Mouse (Mus musculus): ENCODE measurements around the gene Bptf. TPM values are rescaled to one million over a fixed set of nuclear protein-coding genes. Genes with fewer than 3 reads are reported as not detected.

Bptf gene
- polyA plus RNA-seq, 1 experiment from 2014 or later: 31.1 TPM

DNA sequence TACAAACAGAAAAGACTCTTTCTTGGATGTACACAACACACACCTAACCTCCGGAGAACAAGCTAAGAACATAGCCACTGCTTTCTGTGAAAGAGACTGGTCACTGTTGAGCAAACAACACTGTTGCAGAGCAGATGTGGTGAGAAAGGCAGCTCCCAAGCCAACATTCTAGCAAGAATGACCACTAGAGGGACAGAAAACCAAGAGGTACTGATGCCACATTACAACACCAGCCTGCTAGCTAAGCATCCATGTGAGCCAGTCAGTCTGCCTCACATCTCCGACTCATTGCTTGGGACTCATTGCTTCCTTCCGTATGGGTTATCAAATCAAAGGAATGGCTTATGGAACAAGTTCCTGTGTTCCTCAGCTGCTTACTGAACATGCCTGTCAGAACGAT, 18.8 kb downstream of the Bptf start:
- Histone ChIP-seq H3K27ac (no peak overlapping the region), H3K9me3 (no peaks in the 10 kb centered on the region), H3K9ac (no peak overlapping the region), H3K4me3 (no peak overlapping the region), H3K36me3 (peaks cover 20% of the 10 kb centered on the region), H3K4me2 (no peak overlapping the region), H3K4me1 (peaks cover 19% of the 10 kb centered on the region), H3K27me3 (no peaks in the 10 kb centered on the region)
- 66% methylated on average over 4 of the region's 4 CpGs for WGBS
- no peak for ATAC-seq (ENCODE audit: insufficient number of reproducible peaks, low FRiP score, low TSS enrichment, low read depth)

DNA sequence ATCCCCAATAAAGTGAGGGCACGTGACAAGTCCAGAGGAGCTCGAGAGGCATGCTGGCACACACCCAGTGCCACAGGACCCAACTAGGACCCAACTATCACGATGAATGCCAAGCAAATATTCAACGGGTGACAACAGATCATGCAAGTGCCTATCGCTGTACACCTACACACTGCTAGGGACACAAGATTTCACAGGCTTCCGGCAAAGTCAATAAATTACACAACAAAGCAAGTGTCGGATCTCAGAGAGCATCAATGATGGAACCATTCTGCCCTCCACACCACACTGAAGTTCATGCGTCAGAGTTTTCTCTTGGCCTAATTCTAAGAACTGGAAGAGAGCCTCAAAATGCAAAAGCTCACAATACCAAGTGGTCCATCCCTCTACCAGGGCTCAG, 22.3 kb downstream of the Bptf start:
- Histone ChIP-seq H3K4me2 (no peak overlapping the region), H3K9ac (no peak overlapping the region), H3K27ac (no peak overlapping the region), H3K4me1 (peaks cover 15% of the 10 kb centered on the region), H3K27me3 (no peaks in the 10 kb centered on the region), H3K4me3 (no peak overlapping the region), H3K36me3 (peaks cover 20% of the 10 kb centered on the region), H3K9me3 (no peaks in the 10 kb centered on the region)
- no peak for ATAC-seq (ENCODE audit: insufficient number of reproducible peaks, low FRiP score, low TSS enrichment, low read depth)
- WGBS: 86% methylated on average over 8 of the region's 8 CpGs

DNA sequence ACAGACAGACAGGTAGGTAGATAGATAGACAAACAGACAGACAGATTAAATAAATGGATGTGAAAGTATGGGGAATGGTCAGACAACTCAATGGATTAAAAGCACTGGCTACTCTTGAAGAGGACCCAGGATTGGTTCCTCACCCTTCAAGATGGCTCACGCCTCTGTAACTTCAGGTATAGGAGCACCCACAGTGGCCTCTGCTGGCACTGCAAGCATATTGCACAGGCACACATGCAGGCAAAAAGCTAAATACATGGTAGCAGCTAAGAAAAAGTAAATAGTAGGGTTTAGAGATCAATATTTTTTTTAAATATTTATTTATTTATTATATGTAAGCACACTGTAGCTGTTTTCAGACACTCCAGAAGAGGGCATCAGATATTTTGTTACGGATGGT, 23.0 kb downstream of the Bptf start:
- H3K27me3 ChIP-seq: no peaks in the 10 kb centered on the region
- H3K4me1 ChIP-seq: peaks cover 12% of the 10 kb centered on the region
- no peak overlapping the region for H3K4me2 ChIP-seq
- H3K4me3 ChIP-seq: no peak overlapping the region
- no peaks in the 10 kb centered on the region for H3K9me3 ChIP-seq
- H3K9ac ChIP-seq: no peak overlapping the region
- H3K36me3 ChIP-seq: peaks cover 23% of the 10 kb centered on the region
- 95% methylated on average over 2 of the region's 2 CpGs for WGBS
- H3K27ac ChIP-seq: no peak overlapping the region
- no peak for ATAC-seq (ENCODE audit: insufficient number of reproducible peaks, low FRiP score, low TSS enrichment, low read depth)

DNA sequence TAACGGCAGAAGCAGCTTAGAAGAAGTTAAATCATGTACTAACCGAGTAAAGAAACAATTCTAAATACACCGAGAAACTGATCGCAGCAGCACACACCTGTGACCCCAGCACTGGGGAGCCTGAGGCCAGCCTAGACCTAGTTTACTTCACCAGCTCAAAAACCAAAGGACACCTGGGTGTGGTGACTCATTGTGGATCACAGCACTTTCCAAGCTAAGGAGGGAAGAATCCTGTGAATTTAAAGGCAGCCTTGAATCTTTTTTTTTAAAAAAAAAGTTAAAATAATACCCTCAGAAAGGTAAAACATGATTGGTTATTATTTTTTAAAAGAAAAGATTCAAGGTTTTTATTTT, 24.2 kb downstream of the Bptf start:
- no peak overlapping the region for H3K9ac ChIP-seq
- no peaks in the 10 kb centered on the region for H3K27me3 ChIP-seq
- H3K4me1 ChIP-seq: peaks cover 21% of the 10 kb centered on the region
- H3K4me2 ChIP-seq: no peak overlapping the region
- peaks cover 23% of the 10 kb centered on the region for H3K36me3 ChIP-seq
- ATAC-seq (ENCODE audit: insufficient number of reproducible peaks, low FRiP score, low TSS enrichment, low read depth): no peak
- no peak overlapping the region for H3K4me3 ChIP-seq
- H3K27ac ChIP-seq: 0 out of 2 replicates have a peak overlapping the region, but pooled peaks have one; percentile 12
- WGBS: 79% methylated on average over 4 of the region's 4 CpGs
- H3K9me3 ChIP-seq: no peaks in the 10 kb centered on the region

DNA sequence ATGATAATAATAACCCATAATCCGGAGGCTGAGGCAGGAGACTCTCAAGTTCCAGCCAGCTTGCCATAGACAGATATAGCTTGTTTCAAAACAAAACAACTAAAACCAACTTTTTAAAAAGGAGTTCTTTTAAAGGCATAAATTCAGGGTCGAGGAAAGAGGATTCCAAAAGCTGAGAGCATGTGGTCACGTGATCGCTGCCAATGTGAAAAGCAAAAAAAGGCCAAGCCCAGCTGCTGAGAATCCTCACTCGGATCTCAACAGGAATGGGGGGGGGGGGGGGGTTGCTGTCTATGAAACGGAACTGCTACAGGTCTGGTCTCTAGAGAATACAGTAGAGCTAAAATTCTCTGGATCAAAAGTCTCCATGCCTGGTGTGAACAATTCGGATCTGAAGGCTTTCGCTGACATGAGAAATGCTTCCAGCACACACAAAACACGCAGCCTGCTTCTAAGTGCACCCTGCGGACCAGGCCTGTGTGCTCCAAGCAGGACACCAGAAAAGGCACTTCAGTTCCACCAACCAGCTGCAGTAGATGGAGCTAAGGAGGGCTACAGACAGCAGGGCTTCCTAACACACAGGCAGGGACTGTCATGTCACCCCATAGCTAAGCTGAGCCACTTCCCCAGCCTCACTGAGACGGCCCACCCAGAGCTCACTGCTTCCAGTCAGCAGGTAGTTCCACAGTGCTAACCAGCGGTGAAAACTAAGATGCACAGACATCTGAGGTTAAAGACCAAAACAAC, 24.8 kb downstream of the Bptf start:
- H3K4me3 ChIP-seq: no peak overlapping the region
- no peak for ATAC-seq (ENCODE audit: insufficient number of reproducible peaks, low FRiP score, low TSS enrichment, low read depth)
- peaks cover 23% of the 10 kb centered on the region for H3K36me3 ChIP-seq
- no peaks in the 10 kb centered on the region for H3K9me3 ChIP-seq
- H3K4me1 ChIP-seq: peaks cover 25% of the 10 kb centered on the region
- no peaks in the 10 kb centered on the region for H3K27me3 ChIP-seq
- 0 out of 2 replicates have a peak overlapping the region, but pooled peaks have one; percentile 12 for H3K27ac ChIP-seq
- no peak overlapping the region for H3K9ac ChIP-seq
- H3K4me2 ChIP-seq: no peak overlapping the region
- WGBS: 71% methylated on average over 12 of the region's 12 CpGs

DNA sequence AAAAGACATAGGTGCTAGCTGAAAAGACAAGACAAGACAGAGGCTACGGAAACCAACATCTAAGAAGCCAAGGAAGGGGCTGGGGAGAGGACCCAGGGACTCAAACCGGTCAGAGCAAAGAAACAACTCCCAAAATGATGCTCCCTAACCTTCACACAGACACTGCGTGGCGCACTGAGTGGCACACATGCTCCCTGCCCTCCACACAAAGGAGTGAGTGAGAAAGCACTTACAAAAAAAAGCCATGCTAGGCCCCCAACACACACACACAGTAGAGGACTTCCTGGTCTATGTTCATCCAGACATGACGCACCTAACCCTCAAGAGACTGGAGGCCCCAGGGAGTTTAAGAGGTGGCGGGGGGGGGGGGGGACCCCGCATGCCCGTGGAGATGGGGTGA, 25.5 kb downstream of the Bptf start:
- WGBS: 86% methylated on average over 8 of the region's 8 CpGs
- no peak overlapping the region for H3K4me3 ChIP-seq
- H3K27me3 ChIP-seq: no peaks in the 10 kb centered on the region
- peaks cover 23% of the 10 kb centered on the region for H3K36me3 ChIP-seq
- no peak overlapping the region for H3K27ac ChIP-seq
- H3K9me3 ChIP-seq: no peaks in the 10 kb centered on the region
- no peak for ATAC-seq (ENCODE audit: insufficient number of reproducible peaks, low FRiP score, low TSS enrichment, low read depth)
- peaks cover 26% of the 10 kb centered on the region for H3K4me1 ChIP-seq
- no peak overlapping the region for H3K9ac ChIP-seq
- H3K4me2 ChIP-seq: no peak overlapping the region

DNA sequence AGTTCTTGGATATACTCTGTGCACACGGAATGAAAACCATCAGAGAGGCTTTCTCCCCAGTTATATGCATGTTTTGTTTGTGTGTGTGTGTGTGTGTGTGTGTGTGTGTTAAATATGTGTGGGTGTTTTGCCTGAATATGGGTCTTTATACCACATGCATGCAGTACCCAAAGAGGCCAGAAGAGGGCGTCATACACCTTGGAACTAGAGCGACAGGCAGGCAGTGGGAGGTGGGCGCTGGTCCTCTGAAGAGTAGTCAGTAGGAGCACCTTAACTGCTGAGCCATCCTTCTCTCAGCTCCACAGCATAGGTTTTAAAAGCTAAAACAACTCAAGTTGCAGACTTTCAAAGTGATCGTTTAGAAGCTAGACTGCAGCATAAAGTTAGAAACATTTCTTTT, 26.7 kb downstream of the Bptf start:
- Histone ChIP-seq H3K4me1 (peaks cover 26% of the 10 kb centered on the region), H3K9me3 (no peaks in the 10 kb centered on the region), H3K4me3 (no peak overlapping the region), H3K27me3 (no peaks in the 10 kb centered on the region), H3K27ac (no peak overlapping the region), H3K36me3 (peaks cover 12% of the 10 kb centered on the region), H3K9ac (no peak overlapping the region), H3K4me2 (no peak overlapping the region)
- WGBS: 62% methylated on average over 5 of the region's 5 CpGs
- no peak for ATAC-seq (ENCODE audit: insufficient number of reproducible peaks, low FRiP score, low TSS enrichment, low read depth)

DNA sequence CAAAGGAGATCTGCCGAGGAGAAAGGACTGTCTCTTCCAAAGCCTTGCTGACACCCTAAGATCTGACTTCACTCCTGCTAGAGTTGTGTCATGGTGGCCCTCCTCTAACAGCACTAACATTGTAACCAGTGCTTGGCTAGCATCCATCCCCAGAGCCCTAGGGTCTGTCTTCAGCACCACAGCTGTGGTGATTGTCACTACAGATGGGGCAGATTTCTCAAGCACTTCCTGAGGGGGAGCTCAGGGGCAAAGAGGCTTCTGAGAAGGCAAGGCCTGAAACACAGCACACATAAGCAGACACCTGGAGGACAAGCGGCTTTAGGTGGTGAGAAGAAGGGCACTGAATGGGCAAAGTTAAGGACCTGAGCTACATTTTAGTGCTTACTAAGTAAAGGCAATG, 28.2 kb downstream of the Bptf start:
- Histone ChIP-seq H3K9me3 (no peaks in the 10 kb centered on the region), H3K27ac (0 out of 2 replicates have a peak overlapping the region, but pooled peaks have one; percentile 11), H3K27me3 (no peaks in the 10 kb centered on the region), H3K4me2 (no peak overlapping the region), H3K36me3 (peaks cover 9% of the 10 kb centered on the region), H3K4me1 (peaks cover 26% of the 10 kb centered on the region), H3K9ac (no peak overlapping the region), H3K4me3 (no peak overlapping the region)
- no peak for ATAC-seq (ENCODE audit: insufficient number of reproducible peaks, low FRiP score, low TSS enrichment, low read depth)
- 82% methylated on average over 2 of the region's 2 CpGs for WGBS

DNA sequence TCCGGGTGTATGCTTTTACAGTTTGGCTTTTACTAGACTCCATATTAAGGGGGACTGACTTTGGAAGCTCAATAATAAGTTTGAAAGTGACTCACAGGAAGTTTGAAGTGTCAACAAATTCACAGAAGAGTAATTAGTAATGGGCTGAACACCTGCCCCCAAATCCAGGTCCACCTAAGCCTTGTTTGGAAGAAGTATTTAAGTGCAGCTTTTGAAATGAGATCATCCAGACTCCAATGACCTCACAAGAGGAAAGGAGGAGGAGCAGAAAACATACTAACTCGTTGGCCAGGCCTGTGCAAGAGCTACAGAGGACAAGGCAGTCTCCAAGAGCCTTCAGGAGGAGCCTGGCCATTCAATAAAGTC, 28.7 kb downstream of the Bptf start:
- H3K4me2 ChIP-seq: no peak overlapping the region
- ATAC-seq (ENCODE audit: insufficient number of reproducible peaks, low FRiP score, low TSS enrichment, low read depth): no peak
- H3K9ac ChIP-seq: no peak overlapping the region
- peaks cover 26% of the 10 kb centered on the region for H3K4me1 ChIP-seq
- H3K9me3 ChIP-seq: no peaks in the 10 kb centered on the region
- 32% methylated on average over 2 of the region's 2 CpGs for WGBS
- H3K36me3 ChIP-seq: peaks cover 14% of the 10 kb centered on the region
- H3K27ac ChIP-seq: 0 out of 2 replicates have a peak overlapping the region, but pooled peaks have one; percentile 54
- H3K4me3 ChIP-seq: no peak overlapping the region
- no peaks in the 10 kb centered on the region for H3K27me3 ChIP-seq

DNA sequence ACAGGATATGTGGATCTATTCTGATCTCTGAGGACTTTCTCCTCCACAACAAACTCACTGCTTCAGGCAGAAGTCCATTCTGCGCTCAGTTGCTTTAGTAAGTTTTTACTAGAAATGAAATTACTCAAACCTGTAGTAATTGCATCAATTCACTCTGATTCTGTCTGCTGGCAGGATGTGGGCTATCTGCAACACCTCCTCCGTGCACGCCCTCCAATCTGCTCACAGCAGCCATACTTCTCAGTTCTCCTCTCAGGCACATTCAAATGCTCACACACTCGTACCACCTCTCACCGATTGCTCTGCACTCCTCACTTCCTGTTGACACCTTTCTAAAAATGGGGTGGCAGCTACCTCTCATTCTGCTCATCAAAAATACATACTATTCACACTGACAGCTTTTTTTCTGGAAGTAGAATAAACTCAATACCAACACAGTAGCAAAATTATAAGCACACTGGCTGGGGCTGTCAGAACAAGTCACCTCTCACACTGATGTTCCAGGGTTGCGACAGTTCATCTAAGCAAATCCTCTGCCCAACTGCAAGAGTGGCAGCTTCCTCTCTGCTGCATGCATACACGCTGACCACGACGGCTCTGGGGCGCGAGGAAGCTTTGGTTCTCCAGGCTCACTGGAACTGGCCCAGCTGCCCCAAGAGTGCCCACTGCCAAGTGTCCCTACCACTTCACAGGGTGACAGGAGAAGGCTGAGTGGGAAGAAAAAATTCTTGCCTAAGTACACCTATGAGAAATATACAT, 29.3 kb downstream of the Bptf start:
- H3K36me3 ChIP-seq: peaks cover 20% of the 10 kb centered on the region
- no peak for ATAC-seq (ENCODE audit: insufficient number of reproducible peaks, low FRiP score, low TSS enrichment, low read depth)
- H3K9ac ChIP-seq: no peak overlapping the region
- peaks cover 24% of the 10 kb centered on the region for H3K4me1 ChIP-seq
- H3K27ac ChIP-seq: peak overlapping the region; percentile 54; the same call in 1 of the 2 replicates
- no peaks in the 10 kb centered on the region for H3K27me3 ChIP-seq
- no peaks in the 10 kb centered on the region for H3K9me3 ChIP-seq
- no peak overlapping the region for H3K4me2 ChIP-seq
- no peak overlapping the region for H3K4me3 ChIP-seq
- 74% methylated on average over 11 of the region's 11 CpGs for WGBS

DNA sequence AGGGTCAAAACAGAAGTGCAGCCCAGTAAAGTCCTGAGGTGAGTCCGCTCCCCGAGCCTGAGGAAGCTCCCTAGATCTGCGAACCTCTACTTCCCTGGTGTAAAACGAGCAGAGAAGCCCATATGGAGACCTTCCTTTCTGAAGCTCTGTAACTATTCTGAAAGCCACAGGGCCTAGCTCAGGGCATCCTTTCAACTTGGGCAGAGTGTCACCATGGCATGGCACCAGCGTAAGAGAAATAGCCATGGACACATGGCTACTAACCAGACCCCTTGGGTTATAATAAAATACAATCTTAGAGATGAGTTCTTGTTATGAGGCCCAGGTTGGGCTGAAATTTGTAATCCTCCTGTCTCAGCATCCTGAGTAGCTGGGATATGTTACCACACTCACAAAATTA, 35.0 kb downstream of the Bptf start:
- Histone ChIP-seq H3K27me3 (no peaks in the 10 kb centered on the region), H3K4me3 (no peak overlapping the region), H3K4me2 (no peak overlapping the region), H3K27ac (no peak overlapping the region), H3K9me3 (no peaks in the 10 kb centered on the region), H3K9ac (no peak overlapping the region), H3K36me3 (peaks cover 50% of the 10 kb centered on the region), H3K4me1 (no peaks in the 10 kb centered on the region)
- ATAC-seq (ENCODE audit: insufficient number of reproducible peaks, low FRiP score, low TSS enrichment, low read depth): no peak
- 91% methylated on average over 5 of the region's 5 CpGs for WGBS

DNA sequence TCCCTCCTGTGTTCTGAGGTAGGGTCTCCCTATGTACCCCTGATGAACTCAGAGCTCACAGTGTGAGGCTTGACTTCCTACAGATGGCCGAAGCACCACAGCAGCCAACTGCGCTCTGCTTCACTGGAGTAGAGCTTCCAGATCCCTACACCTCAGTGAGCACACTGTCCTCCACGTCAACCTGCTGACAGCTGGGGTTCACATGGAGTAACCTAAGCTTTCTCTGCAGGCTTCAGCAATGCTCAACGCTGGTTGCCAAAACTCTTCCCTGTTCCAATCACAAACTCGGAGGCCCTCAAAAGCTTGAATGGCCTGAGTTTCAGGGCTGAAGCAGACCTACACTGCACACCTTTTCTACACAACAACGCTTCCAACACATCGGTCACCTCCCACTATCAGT, 38.1 kb downstream of the Bptf start:
- Histone ChIP-seq H3K9me3 (no peaks in the 10 kb centered on the region), H3K27ac (no peak overlapping the region), H3K4me2 (no peak overlapping the region), H3K4me1 (no peaks in the 10 kb centered on the region), H3K36me3 (peaks cover 54% of the 10 kb centered on the region), H3K9ac (no peak overlapping the region), H3K4me3 (no peak overlapping the region), H3K27me3 (no peaks in the 10 kb centered on the region)
- 90% methylated on average over 7 of the region's 7 CpGs for WGBS
- ATAC-seq (ENCODE audit: insufficient number of reproducible peaks, low FRiP score, low TSS enrichment, low read depth): no peak

Measured in limb, embryonic 15.5 days (tissue).